Mouse (Mus musculus): Measurements from ENCODE around the gene Baiap2.

Baiap2 gene

DNA sequence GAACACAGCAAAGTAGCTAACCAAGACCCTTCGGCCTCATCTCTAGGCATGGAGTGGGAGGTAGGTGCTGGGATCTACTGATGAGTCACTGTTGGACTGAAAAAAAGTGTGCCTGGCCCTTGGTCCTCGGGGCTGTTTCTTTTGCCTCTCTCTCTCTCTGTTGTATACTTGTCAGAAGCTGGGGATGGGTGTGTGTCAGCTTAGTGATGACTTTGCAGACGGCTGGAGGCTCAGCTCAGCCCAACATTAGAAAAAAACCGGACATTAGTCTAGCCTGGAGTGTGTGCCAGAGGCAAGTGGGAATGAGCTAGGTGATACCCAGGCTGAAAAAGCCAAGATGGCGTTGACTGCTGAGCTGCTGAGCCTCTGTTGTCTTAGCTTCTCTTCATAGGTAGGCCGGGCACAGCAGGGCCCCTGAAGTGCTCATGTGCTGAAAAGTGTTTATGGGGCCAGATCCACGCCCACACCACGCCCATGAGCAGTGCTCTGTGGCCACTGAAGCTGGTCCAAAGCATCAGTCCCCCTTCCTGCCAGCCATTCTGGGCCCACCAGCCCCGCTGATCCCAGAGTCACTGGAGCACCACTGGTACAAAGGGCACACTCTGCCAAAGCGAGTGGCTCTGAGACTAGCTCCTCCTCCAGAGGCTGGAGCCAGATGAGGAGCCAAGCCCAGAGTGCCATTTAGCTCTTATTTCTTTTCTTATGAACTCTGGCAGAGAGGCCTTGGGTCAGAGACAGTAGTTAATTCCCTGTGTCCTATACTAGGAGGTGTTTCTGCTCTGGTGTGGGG, 37.2 kb downstream of the Baiap2 start:
- DNase-seq (ENCODE audit: low read depth): no peak

DNA sequence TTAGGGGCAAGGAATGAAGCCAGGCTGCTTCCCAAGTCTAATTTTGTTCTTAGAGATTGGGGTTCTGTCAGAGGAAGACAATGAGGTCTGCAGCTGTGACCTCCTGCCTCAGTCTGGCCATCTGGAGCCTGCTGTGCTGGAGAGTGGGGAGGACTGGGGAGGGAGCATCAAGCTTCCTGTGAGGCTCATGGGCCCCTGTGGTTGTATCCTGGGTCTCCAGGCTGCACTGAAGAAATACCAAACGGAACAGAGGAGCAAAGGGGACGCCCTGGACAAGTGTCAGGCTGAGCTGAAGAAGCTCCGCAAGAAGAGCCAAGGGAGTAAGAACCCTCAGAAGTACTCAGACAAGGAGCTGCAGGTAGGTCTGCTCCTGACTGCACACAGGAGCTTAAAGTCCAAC, 39.2 kb downstream of the Baiap2 start:
- DNase-seq (ENCODE audit: low read depth): no peak

DNA sequence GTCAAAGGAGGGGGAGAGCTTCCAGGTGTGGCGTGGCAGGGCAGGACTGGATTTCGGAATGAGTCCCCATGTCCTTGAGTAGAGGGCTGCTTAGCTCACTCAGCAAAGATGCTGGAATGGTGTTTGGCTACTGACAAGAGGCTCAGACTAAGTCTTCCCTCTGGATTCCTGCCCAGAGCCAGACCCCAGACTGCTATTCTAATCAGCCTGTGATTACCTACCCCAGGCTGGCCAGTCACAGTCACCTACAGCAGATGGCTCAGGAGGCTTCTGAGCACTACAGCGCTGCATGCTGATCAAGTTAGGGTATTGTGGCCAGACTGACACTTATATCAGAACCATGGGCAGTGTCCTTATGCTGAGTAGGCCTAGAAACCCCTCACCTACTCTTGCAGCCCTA, 39.7 kb downstream of the Baiap2 start:
- DNase-seq (ENCODE audit: low read depth): no peak

DNA sequence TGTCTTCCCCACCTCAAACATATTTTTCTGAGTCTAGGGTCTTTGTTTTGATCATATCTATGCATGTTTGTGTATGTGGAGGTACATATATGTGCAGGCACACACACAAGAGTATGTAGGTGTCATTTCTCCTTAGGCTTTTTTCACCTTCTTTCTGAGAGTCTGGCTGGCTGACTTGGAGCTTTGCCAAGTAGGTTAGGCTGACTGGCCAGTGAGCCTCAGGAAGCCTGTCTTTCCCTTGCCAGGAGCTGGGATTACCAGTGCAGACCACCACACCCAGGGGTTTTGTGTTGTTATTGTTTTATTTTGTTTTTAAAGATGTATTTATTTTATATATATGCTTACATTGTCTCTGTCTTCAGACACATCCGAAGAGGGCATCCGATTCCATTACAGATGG, 40.6 kb downstream of the Baiap2 start:
- no peak for DNase-seq (ENCODE audit: low read depth)

DNA sequence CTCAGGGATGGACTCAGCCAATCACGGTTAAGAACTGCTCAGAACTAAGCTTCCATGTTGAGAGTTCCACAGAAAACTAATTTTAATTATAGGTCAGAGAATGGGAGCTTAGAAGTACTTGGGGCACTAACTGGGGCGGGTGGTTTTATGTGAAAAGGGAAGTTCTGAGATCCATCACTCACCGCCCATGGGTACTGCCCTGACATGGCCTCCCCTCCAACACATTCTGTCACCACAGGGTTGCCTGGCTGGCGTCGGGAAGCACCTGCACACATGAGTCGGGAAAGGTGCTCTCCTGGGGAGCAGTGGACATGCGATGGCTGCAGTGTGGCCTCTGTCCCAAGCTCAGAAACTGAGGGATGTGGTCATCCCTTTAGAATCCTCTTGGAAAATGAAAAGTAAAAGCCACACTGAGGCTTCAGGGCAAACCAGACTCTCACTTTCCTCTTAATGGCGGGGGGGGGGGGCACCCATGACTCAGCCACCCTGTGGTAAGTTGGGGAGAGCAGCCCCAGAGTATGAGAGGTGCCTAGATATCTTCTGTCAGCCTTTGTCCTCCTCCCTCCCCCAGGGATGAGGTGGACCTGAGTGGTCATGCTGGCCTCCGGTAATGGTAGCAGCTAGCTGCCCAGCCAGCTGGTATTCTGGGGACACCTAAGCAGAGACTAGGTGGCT, 44.3 kb downstream of the Baiap2 start:
- no peak for DNase-seq (ENCODE audit: low read depth)

DNA sequence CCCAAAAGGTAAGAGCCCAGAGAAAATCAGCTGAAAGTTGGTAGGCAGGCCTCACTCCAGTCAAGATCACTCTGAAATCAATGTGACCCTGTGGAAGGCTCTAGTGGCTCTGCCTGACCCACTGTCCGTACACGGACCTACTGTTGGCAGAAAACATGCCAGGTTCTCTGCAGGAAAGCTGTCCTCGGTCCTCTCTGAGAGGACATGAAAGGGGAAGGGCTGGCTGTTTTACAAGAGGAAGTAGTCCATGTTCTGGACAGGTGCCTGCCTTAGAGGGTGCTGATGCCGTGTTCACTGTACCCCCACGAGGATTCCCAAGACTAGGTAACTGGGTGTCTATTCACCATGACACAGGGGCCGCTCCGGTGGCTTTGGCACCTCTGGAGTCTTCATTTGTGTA, 45.3 kb downstream of the Baiap2 start:
- no peak for DNase-seq (ENCODE audit: low read depth)

DNA sequence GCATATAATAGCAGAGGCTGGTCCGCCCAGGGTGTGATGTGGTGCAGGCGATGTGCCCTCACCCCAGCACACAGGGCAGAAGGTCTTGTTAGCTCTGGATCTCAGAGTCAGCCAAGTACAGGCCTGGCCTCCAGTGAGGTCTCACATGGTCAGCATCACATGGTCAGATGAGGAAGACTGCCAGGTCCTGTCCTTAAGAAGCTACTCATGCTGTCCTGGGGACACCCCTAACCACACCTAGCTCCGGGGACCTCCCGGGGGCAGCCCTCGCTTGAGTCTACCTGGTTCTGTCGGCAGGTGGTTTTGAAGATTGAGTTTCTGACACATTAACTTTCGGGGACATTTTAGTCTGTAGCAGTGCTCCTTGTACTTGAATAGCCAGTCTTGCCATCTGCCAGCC, 45.8 kb downstream of the Baiap2 start:
- DNase-seq (ENCODE audit: low read depth): peak; percentile 57

DNA sequence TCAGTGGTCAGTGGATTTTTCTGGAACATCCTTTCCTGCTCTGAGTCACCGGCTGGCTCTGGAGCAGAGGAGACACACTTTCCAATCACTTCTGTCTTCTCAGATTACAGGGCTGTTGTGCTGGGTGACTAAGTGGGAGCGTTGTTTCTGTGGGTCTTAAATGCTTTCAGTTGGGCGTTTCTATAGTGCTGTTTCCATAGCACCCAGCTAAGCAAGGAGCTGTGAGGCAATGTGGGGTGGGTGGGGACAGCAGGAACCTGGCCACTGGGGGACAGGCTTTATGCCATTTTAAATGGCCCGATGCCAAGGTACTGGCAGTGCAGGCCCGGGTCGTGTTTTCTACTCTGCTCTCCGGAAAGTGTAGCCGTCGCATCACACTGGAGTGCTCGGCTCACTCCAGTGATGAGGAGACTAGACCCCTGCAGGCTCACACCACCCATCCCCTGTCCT, 46.6 kb downstream of the Baiap2 start:
- DNase-seq (ENCODE audit: low read depth): peak; percentile 89

DNA sequence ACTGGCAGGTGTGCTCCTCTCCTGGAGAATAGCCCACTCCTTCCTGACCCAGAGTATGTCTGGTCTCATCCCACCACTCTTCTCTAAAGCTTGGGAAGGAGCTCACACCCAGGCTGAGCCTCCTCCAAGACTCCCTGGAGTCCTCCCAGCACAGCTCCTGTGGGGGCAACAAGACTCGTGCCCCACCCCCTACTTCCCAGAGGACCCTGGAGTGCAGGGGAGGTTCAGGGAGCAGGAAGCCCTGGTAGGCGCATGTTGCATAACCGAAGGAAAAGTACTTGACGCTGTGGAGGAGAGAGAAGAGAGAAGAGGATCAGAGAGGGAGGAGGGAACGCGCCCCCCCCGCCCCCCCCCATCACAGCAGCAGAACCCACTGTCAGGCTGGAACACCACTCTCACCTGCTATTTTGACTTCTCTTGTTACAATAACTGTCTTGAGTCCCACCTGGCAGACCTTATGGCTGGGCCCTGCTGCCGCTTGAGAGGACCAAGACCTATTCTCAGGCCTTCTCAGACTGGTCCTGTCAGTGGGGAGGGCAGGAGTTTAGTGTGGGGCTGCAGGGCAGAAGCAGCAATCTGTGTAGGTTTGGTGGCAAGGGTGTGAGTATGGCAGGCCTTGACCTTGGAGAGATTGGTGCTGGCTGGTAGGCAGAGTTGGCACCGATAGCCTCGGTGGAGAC, 48.2 kb downstream of the Baiap2 start:
- DNase-seq (ENCODE audit: low read depth): no peak

DNA sequence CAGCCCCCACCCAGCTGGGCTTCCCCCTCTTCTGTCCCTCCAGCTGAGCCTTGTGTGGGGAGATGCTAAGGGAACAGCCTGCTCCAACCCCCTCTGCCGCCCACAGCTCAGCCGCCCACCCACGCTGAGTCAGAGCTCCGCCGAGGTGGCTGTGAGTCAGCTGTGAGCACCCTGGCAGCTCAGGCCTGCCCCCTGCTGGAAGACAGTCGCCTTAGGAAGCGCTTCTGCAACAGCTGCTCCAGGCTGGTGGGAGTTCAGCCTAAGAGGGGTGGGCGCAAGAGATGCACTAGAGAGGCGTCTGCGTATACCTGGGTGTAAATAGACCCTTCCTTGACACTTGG, 48.7 kb downstream of the Baiap2 start:
- DNase-seq (ENCODE audit: low read depth): peak; percentile 69

DNA sequence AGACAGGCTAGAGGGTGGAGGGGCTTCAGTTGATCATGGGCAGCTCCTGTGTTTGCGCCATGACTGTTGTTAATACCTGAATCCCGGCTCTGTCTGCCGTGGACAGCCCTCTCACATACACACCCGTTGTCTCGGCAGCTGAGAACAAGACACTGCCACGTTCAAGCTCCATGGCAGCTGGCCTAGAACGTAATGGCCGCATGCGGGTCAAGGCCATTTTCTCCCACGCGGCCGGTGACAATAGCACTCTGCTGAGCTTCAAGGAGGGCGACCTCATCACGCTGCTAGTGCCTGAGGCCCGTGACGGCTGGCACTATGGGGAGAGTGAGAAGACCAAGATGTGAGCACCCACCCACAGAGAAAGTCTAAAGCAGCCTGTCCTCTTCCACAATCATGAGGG, 54.8 kb downstream of the Baiap2 start:
- DNase-seq (ENCODE audit: low read depth): no peak

DNA sequence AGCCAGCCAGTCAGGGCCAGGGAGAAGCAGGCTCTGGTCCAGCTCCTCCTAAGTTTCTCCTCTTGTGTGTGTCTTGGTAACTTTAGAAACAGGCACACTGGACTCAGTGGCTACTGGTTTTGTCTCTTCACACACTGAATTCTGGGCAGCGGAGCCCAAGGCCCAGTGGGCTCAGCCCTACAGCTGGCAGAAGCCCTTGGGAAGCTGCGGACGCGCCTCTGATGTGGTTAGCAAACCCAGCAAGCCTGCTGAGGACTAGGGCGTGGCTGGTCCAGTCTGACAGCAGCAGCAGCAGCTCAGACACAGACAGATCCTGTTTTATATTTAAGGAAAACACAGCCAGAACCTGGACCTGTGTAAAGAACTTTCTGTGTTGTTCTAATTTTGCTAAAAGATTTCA, 59.5 kb downstream of the Baiap2 start:
- peak; percentile 36 for DNase-seq (ENCODE audit: low read depth)

DNA sequence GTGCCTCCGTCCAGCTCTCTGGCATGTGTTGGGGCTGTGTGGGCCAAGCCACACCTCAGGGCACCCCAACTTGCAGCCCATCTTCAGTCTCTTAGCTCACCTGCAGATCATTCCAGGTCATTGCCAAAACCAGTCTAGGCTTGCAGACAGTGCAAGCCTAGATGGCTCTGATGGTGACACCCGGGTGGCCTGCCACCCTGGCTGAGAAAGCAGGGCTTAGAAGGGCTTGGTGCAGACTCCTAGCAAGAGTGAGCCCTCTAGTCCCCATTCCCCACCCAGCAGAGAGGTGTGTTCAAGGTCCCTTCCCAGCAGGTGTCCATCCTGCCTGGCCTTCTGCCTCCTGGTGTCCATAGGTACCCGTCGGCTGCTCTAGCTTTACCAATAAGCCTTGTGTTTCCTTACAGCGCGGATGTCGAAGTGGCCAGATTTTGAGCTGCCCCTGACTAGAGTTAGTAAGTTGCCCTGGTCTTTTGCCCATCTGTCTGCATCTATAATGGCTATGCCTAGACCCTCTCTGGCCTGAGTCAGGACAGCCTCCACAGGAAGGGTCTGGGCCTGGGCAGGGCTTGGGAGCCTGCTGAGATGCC, 60.2 kb downstream of the Baiap2 start:
- no peak for DNase-seq (ENCODE audit: low read depth)

DNA sequence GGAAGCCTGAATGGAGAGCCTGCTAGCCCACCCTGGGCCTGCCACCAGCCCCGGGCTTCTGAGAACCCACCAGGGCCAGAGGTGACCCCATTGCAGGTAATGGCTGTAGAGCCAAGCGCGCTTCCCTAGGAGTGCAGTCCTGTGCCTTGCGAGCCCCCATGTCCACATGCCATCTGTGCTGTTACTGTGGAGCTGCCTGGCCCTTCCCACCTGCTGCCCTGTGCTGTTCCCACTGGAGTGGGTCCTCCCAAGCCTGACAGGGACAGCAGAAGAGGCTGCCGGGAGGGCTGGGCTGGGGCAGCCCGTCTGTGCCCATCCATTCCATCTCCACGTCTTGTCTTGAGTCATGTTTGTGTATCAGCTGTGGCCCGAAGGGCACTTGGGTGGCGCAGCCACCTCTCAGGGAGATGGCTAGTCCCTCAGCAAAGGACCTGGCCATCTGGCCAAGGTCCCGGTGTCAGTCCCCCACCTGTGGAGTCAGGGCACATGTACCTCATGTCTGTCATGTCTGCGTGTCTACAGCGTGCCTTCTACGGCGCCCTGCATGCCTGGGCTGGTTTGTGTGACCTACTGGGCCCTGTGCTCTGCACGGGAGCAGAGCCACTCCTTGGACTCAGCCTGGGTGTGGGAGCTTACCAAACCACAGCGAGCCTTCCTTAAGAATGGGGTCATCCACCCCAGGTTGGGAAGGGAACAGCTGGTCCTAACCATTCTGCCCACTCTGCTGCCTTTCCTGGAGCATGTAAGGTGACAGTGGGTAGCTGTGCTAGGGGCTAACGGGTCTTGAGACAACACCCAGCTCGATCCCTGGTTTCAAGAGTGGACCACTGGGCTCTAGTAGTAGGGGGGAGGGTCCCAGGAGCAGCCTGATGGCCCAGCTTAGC, 63.1 kb downstream of the Baiap2 start:
- DNase-seq (ENCODE audit: low read depth): no peak

DNA sequence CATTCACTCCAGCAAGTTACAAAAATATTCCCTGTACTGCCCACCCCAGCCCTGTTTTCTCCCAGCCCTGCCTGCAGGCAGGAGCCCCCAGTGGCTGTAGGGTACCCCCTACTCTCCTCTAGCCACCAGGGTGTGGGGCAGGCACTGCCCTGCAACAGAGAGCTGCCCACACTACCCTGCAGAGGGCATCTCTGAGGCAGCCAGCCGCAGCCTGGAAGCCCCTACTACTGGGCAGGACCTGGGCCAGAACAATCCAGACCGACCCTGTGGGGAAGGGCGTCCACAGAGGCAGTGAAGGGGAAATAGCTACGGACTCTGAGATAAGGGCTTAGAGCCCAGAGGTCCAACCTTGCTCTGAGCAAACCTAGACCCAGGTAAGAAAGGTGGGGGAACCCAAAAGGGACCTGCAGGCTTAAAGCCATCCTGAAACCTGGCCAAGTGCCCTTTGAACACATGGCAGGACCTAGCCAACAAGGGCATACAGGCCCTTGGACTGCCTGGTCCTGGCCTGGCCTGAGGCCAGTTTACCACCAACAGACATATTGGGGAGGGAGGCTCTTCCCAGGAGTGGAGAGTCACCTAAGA, 65.0 kb downstream of the Baiap2 start:
- no peak for DNase-seq (ENCODE audit: low read depth)

DNA sequence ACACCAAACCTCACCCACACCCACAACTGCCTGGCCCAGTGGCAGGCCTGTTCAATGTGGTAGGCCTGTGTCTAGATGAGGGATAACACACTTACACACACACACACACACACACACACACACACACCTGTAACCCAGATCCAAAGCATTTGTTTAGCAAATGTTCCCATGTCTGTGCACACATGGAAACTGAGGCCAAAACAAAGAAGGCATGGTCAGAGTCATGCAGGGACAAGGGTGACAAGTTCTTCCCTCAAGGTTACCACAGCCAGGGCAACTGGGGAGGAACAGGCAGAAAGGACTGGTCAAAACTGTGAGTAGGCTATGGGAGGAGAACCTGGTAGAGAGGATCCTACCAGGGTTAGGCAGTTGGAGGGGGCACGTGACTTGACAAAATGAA, 65.9 kb downstream of the Baiap2 start:
- DNase-seq (ENCODE audit: low read depth): no peak

DNA sequence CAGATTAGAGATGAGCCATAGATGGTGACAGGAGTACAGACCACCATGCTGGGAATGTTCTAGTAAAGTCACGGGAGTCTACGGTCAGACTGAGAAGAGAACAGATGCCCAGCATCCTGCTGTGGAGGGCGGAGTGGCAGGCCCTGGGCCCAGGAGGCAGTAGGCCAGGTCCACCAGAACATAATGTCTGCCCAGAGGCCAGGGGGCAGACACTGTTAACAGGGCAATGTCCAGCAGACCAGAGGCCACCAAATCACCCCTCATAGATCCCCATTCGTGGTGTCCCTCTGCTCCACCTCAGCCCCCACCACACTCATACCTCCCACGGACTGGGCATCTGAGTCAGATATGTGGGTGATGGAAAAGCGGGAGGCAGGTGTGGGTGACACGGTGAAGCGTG, 66.4 kb downstream of the Baiap2 start:
- DNase-seq (ENCODE audit: low read depth): no peak

DNA sequence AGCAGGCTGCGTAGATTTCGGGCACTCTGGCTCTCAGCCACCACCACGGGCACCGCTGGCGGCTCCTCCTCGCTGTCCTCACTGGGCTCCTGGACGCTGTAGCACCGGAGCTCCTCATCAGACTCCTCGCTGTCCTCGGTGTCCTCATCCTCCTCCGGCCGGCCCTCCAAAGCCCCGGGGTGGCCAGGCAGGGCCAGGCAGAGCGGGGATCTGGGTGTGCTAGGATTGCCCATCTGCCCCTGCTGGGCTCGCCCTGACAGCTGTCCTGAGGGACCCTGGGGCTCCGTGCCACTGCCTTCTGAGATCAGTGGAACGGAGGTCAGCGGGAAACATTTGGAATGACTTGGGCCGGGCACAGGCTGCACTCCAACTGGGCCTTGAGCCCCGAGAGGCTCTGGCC, 67.4 kb downstream of the Baiap2 start:
- no peak for DNase-seq (ENCODE audit: low read depth)

DNA sequence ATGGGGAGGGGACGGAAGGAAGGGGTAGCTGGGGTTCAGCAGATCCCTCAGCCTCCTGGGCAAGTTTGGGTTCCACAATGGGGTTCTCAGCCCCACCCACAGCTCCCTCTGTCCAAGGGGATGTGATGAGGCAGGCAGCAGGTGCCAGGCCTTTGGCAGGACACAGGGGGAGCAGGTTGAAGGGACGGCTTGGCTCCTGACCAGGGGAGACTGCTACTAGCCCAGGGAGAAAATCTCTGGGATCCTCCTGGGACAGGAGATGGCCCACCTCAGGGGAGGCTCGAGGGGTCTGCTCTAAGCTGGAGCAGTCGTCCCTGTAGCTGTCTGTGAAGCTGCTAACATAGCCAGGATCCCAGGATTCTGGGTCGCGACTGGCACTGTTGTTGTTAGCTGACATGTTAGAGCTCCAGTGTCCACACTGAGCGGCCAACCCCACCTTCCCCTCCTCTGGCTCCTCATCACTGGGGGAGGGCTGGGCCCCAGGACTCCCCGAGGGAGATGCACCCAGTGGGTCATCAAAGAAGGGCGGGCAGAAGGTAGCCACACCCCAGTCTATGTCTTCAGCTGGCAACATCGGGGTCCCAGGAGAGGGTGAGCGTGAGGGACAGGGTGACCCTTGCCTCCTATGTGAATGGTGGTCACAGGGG, 68.7 kb downstream of the Baiap2 start:
- DNase-seq (ENCODE audit: low read depth): no peak

DNA sequence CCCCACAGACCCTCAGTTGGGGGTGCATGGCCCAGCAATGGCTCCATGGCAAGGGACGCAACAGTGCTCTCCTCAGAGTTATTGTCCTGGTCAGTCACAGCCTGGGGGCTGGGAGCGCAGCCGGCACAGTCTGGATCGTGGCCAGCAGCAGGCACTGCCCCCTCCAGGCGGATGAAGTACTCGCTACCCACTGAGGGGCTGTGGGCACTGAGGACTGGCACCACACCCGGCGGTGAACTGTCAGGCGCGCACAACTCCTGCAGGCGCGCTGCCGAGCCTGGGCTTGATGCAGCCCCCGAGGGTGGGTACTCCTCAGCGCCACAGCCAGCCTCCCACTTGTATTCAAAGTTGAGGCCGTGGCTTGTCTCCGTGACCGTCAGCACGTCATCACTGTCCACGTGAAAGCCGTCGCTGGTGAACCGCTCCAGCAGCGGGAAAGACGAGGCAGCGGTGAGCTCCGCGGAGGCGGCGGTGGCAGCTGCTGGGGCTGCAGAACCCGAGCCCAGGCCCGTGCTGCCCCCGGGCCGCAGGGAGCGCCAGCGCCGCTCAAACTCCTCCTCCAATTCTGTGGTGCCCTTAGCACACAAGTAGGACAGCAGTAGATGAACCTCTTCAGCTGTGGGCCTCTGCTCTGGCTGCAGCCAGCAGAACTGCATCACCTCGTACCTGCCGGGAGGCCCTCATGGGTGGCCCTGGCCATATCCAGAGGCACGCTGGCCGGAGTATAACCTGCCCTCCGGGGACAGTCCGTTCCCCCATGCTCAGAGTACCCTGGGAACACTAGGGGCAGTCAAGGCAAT, 69.4 kb downstream of the Baiap2 start:
- DNase-seq (ENCODE audit: low read depth): no peak

Data from fibroblast of lung, adult 2 months (primary cell).